Mouse (Mus musculus): ENCODE results near the gene Cd300e.
"Not testable (repeated sequence)": the region's sequence is repeated elsewhere in the genome, so short reads cannot be mapped to it uniquely, and the experiment has no call there.

Cd300e gene

GRCm38 (mm10) chr11:115081373-115081772, 19.4 kb upstream of the Cd300e start:
- no peak for DNase-seq

- peak; percentile 29 to 58 for DNase-seq
These were observed 18.9 kb upstream of the Cd300e start for GRCm38 (mm10) chr11:115080886-115081285.

- DNase-seq = no peak
These were observed 16.7 kb upstream of the Cd300e start for GRCm38 (mm10) chr11:115078680-115079079.

GRCm38 (mm10) chr11:115077436-115077835, 15.5 kb upstream of the Cd300e start:
- DNase-seq = no peak

GRCm38 (mm10) chr11:115075859-115076258, 13.9 kb upstream of the Cd300e start:
- DNase-seq = no peak

- peak in 1 of 2 experiments; percentile 10 for DNase-seq
These were observed 13.4 kb upstream of the Cd300e start for GRCm38 (mm10) chr11:115075407-115075806.

GRCm38 (mm10) chr11:115073002-115073401, 11.0 kb upstream of the Cd300e start:
- DNase-seq = no peak

- DNase-seq = peak; percentile 36 to 40
These were observed 9.8 kb upstream of the Cd300e start for GRCm38 (mm10) chr11:115071631-115072294.

- no peak for DNase-seq
These were observed 9.1 kb upstream of the Cd300e start for GRCm38 (mm10) chr11:115071015-115071551.

- DNase-seq = no peak
These were observed 4.8 kb upstream of the Cd300e start for GRCm38 (mm10) chr11:115066768-115067167.

- no peak for DNase-seq
These were observed 2.2 kb downstream of the Cd300e start for GRCm38 (mm10) chr11:115059797-115060196.

- DNase-seq = no peak
These were observed 3.3 kb downstream of the Cd300e start for GRCm38 (mm10) chr11:115058701-115059100.

GRCm38 (mm10) chr11:115054537-115054936, 7.4 kb downstream of the Cd300e start:
- DNase-seq = no peak

GRCm38 (mm10) chr11:115052991-115053390, 9.0 kb downstream of the Cd300e start:
- DNase-seq = no peak

- DNase-seq = peak in 1 of 2 experiments; percentile 49
These were observed 9.8 kb downstream of the Cd300e start for GRCm38 (mm10) chr11:115052206-115052605.

- no peak for DNase-seq
These were observed 12.6 kb downstream of the Cd300e start for GRCm38 (mm10) chr11:115049282-115049895.

GRCm38 (mm10) chr11:115048259-115048658, 13.7 kb downstream of the Cd300e start, which contains the start of gene Cd300ld3:
TSS of gene Cd300ld3 (minus strand) at chr11:115048409.
- no peak for DNase-seq

- DNase-seq = not testable (repeated sequence)
These were observed 24.3 kb downstream of the Cd300e start, which contains the start of gene Cd300ld5 for GRCm38 (mm10) chr11:115037669-115038068. TSS of gene Cd300ld5 (minus strand) at chr11:115037769.

- DNase-seq = not testable (repeated sequence)
These were observed 35.1 kb downstream of the Cd300e start, which contains the start of gene Cd300ld4 for GRCm38 (mm10) chr11:115026912-115027311. TSS of gene Cd300ld4 (minus strand) at chr11:115027012.

GRCm38 (mm10) chr11:115016093-115016492, 45.9 kb downstream of the Cd300e start, which contains the start of gene Cd300ld2:
TSS of gene Cd300ld2 (minus strand) at chr11:115016193.
- DNase-seq = not testable (repeated sequence)

- no peak for DNase-seq
These were observed 57.9 kb downstream of the Cd300e start for GRCm38 (mm10) chr11:115004070-115004469.
